Mouse (Mus musculus): ENCODE results near the gene Scgb2b21.

The Scgb2b21 gene

GRCm38 (mm10) chr7:33520358-33520757 is at the start of gene Scgb2b21:
Scgb2b21 (minus strand) TSS chr7:33520458.
- no peak for DNase-seq (ENCODE audit: low spot score)

- DNase-seq (ENCODE audit: low spot score): peak; percentile 2
These were observed 23.2 kb upstream of the Scgb2b21 start for GRCm38 (mm10) chr7:33543420-33543819.
